Mouse (Mus musculus): ENCODE data around the gene Stk11ip.

GRCm38 (mm10) chr1:75564102-75564501 lies 42.8 kb downstream of the Stk11ip start:
- TF ChIP-seq POLR2A (IDR thresholded peaks at IDR 0.05; ENCODE audit: borderline replicate concordance, extremely low read depth, low read depth, low read length) (no peak), CTCF (IDR thresholded peaks at IDR 0.05; ENCODE audit: insufficient read depth, low read length) (no peak)
